Mouse (Mus musculus) MEL (cell line): ENCODE measurements around the gene Rgs6.

Experiments used
- CTCF ChIP-seq, 3 experiments: IDR thresholded peaks in 2 of 3; conservative IDR thresholded peaks in 1 of 3; 2 replicates each; pipeline ENCODE4 v1.5.1; 2011 to 2012; ENCODE audit warnings: low read length in 3 of 3, low read depth in 2 of 3, mild to moderate bottlenecking in 2 of 3, improper control_type of control experiment in 1 of 3, inconsistent platforms in 1 of 3, mixed read lengths in 1 of 3, moderate library complexity in 1 of 3; ENCODE audit not compliant: control insufficient read depth in 1 of 3, insufficient read depth in 1 of 3, poor library complexity in 1 of 3, severe bottlenecking in 1 of 3
- ETS1 ChIP-seq: IDR thresholded peaks from 2 replicates; pipeline ENCODE4 v1.6.1; 2012; ENCODE audit warnings: low read depth, mild to moderate bottlenecking, inconsistent platforms, low read length, improper control_type of control experiment, moderate library complexity
- GATA1 ChIP-seq: IDR thresholded peaks from 2 replicates; pipeline ENCODE4 v1.6.1; 2011; ENCODE audit warnings: low read depth, low read length, improper control_type of control experiment
- HCFC1 ChIP-seq: IDR thresholded peaks from 2 replicates; pipeline ENCODE4 v1.6.1; 2012; ENCODE audit warnings: low read depth, mild to moderate bottlenecking, inconsistent platforms, low read length, improper control_type of control experiment, moderate library complexity
- MXI1 ChIP-seq: IDR thresholded peaks from 2 replicates; pipeline ENCODE4 v1.6.1; 2011; ENCODE audit warnings: mild to moderate bottlenecking, low read depth, low read length, improper control_type of control experiment
- MYC ChIP-seq: IDR thresholded peaks from 2 replicates; pipeline ENCODE4 v1.6.1; 2011; ENCODE audit warnings: low read depth, mild to moderate bottlenecking, low read length, improper control_type of control experiment, moderate library complexity
- POLR2A ChIP-seq, 2 experiments: IDR thresholded peaks; 2 replicates each; pipeline ENCODE4 v1.6.1; 2011 to 2012; ENCODE audit warnings: low read length in 2 of 2, mild to moderate bottlenecking in 2 of 2, control low read depth in 1 of 2, improper control_type of control experiment in 1 of 2, low read depth in 1 of 2, moderate library complexity in 1 of 2; ENCODE audit not compliant: control insufficient read depth in 1 of 2, insufficient read depth in 1 of 2, poor library complexity in 1 of 2
- POLR2AphosphoS2 ChIP-seq: IDR thresholded peaks from 2 replicates; pipeline ENCODE4 v1.6.1; 2011; ENCODE audit warnings: low read length, improper control_type of control experiment
- TCF12 ChIP-seq: IDR thresholded peaks from 2 replicates; pipeline ENCODE4 v1.6.1; 2014; ENCODE audit warnings: low read depth, mild to moderate bottlenecking, inconsistent platforms, low read length, improper control_type of control experiment, moderate library complexity
- USF1 ChIP-seq: IDR thresholded peaks from 2 replicates; pipeline ENCODE4 v1.6.1; 2014; ENCODE audit warnings: low read depth, mild to moderate bottlenecking, inconsistent platforms, low read length, improper control_type of control experiment, moderate library complexity
- USF2 ChIP-seq, 2 experiments: IDR thresholded peaks; 2 replicates each; pipeline ENCODE4 v1.6.1; 2011 to 2012; ENCODE audit warnings: improper control_type of control experiment in 2 of 2, low read length in 2 of 2, borderline replicate concordance in 1 of 2, inconsistent platforms in 1 of 2, low read depth in 1 of 2, mild to moderate bottlenecking in 1 of 2; ENCODE audit not compliant: insufficient read depth in 1 of 2

GRCm38 (mm10) chr12:83087555-83087954, 499.5 kb downstream of the Rgs6 start:
- TF ChIP-seq TCF12 (no peak), MXI1 (no peak), POLR2A (IDR thresholded peaks at IDR 0.05; ENCODE audit: control insufficient read depth in 1 of 2, insufficient read depth in 1 of 2, low read depth in 1 of 2, low read length in 2 of 2, poor library complexity in 1 of 2) (no peak), CTCF (IDR thresholded peaks at IDR 0.05 in 2 of 3, conservative IDR thresholded peaks at IDR 0.05 in 1 of 3; ENCODE audit: control insufficient read depth in 1 of 3, insufficient read depth in 1 of 3, low read depth in 2 of 3, low read length in 3 of 3, poor library complexity in 1 of 3, severe bottlenecking in 1 of 3) (no peak), MYC (no peak), ETS1 (no peak), HCFC1 (no peak), USF2 (IDR thresholded peaks at IDR 0.05; ENCODE audit: borderline replicate concordance in 1 of 2, insufficient read depth in 1 of 2, low read depth in 1 of 2, low read length in 2 of 2) (no peak), GATA1 (no peak), POLR2AphosphoS2 (no peak), USF1 (no peak)
